Mouse (Mus musculus) thymus, postnatal 4 days (tissue): ENCODE results near the gene Fcrl6.

Experiments used
- DNase-seq: peaks from one replicate; pipeline ENCODE4 v3.0.0; 2021

The Fcrl6 gene

GRCm38 (mm10) chr1:172602326-172602725 is at the start of gene Fcrl6:
Fcrl6 (minus strand) TSS chr1:172602551.
- no peak for DNase-seq

- DNase-seq = no peak
Measured at GRCm38 (mm10) chr1:172651288-172651987, 49.1 kb upstream of the Fcrl6 start.

GRCm38 (mm10) chr1:172650519-172651287 is 48.4 kb upstream of the Fcrl6 start:
- peak; percentile 33 for DNase-seq

GRCm38 (mm10) chr1:172649396-172649795 is 47.0 kb upstream of the Fcrl6 start:
- DNase-seq = no peak

GRCm38 (mm10) chr1:172647236-172647635 is 44.9 kb upstream of the Fcrl6 start:
- DNase-seq = no peak

- DNase-seq = no peak
Measured at GRCm38 (mm10) chr1:172638781-172639180, 36.4 kb upstream of the Fcrl6 start.

- DNase-seq = no peak
Measured at GRCm38 (mm10) chr1:172637801-172638200, 35.5 kb upstream of the Fcrl6 start.

- no peak for DNase-seq
Measured at GRCm38 (mm10) chr1:172636266-172636665, 33.9 kb upstream of the Fcrl6 start.

GRCm38 (mm10) chr1:172635258-172635657 is 32.9 kb upstream of the Fcrl6 start:
- DNase-seq = no peak

GRCm38 (mm10) chr1:172634136-172634535 is 31.8 kb upstream of the Fcrl6 start:
- no peak for DNase-seq

GRCm38 (mm10) chr1:172632451-172633326 is 30.3 kb upstream of the Fcrl6 start, which contains the start of gene Dusp23:
Dusp23 (minus strand) TSS chr1:172632962.
- DNase-seq = peak; percentile 94

- no peak for DNase-seq
Measured at GRCm38 (mm10) chr1:172631721-172632120, 29.4 kb upstream of the Fcrl6 start.

GRCm38 (mm10) chr1:172629831-172630230 is 27.5 kb upstream of the Fcrl6 start:
- DNase-seq = no peak

- DNase-seq = no peak
Measured at GRCm38 (mm10) chr1:172626306-172626705, 24.0 kb upstream of the Fcrl6 start.

- no peak for DNase-seq
Measured at GRCm38 (mm10) chr1:172624081-172624480, 21.7 kb upstream of the Fcrl6 start.

GRCm38 (mm10) chr1:172623599-172623998 is 21.2 kb upstream of the Fcrl6 start:
- no peak for DNase-seq

- DNase-seq = peak; percentile 82
Measured at GRCm38 (mm10) chr1:172619235-172619634, 16.9 kb upstream of the Fcrl6 start.

GRCm38 (mm10) chr1:172618141-172618540 is 15.8 kb upstream of the Fcrl6 start:
- DNase-seq = no peak

- DNase-seq = no peak
Measured at GRCm38 (mm10) chr1:172617365-172618076, 15.2 kb upstream of the Fcrl6 start.

GRCm38 (mm10) chr1:172616537-172617300 is 14.4 kb upstream of the Fcrl6 start:
- DNase-seq = no peak

- DNase-seq = no peak
Measured at GRCm38 (mm10) chr1:172615412-172615811, 13.1 kb upstream of the Fcrl6 start.

- no peak for DNase-seq
Measured at GRCm38 (mm10) chr1:172614654-172615053, 12.3 kb upstream of the Fcrl6 start.
